Mouse (Mus musculus): ENCODE results near the gene Hpcal1.
"Not testable (repeated sequence)": the region's sequence is repeated elsewhere in the genome, so short reads cannot be mapped to it uniquely, and the experiment has no call there.

- not testable (repeated sequence) for TF ChIP-seq POLR2A (IDR thresholded peaks at IDR 0.05; ENCODE audit: low read depth, low read length); CTCF (IDR thresholded peaks at IDR 0.05; ENCODE audit: extremely low read depth, insufficient read depth, insufficient read length, insufficient replicate concordance)
Observed at GRCm38 (mm10) chr12:17767567-17767966, 76.9 kb downstream of the Hpcal1 start.
